Mouse (Mus musculus): Measurements from ENCODE around the gene Atp1a3.

DNA sequence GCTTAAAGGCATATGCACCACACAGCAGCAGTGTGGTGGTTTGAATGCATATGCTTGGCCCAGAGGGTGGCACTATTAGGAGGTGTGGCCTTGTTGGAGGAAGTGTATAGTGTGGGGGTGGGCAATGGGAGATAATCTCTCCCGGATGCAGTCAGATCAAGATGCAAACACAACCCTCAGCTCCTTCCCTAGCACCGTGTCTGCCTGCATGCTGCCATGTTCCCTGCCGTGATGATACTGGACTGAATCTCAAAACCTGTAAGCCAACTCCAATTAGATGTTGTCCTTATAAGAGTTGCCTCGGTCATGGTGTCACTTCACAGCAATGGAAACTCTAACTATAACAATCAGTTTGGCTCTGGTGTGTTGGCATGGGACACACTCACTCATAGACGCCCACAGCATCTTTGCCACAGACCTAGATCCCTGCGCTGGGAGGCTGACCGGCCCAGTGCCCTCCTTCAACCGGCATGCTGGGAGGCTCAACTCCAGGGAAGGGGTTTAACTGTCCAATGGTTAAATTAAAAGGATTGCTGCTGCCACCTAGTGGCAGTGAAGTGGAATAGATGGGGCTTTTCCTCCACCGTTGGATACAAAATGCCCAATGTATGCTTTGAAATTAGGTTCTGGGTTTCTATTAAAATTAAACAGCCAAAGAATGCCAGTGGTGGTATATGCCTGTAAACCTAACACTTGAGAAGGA is 30.7 kb downstream of the Atp1a3 start:
- TF ChIP-seq CTCF (conservative IDR thresholded peaks at IDR 0.05; ENCODE audit: low read length): peak; percentile 89
- no peak for TF ChIP-seq POU5F1 (IDR thresholded peaks at IDR 0.05; ENCODE audit: borderline replicate concordance, low read length)
